Mouse (Mus musculus): Measurements from ENCODE around the gene C2cd4d.

DNA sequence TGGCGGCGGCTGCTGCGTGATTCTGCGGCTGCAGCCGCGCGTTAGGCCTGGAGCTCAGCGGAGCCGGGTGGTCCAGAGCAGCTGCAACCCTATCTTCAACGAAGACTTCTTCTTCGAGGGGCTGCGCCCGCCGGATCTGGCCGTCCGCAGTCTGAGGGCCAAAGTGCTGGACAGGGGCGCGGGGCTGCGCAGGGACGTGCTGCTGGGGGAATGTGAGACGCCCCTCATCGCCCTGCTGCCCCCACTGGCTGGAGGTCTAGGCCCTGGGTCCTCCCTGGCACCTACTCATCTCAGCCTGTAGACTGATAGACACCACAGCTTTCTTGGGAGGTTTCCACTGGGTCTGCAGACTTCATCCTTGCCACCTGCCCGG is 1.9 kb downstream of the C2cd4d start:
- no peak for TF ChIP-seq CTCF (IDR thresholded peaks at IDR 0.05; ENCODE audit: low read depth)
- TF ChIP-seq EP300 (IDR thresholded peaks at IDR 0.05; ENCODE audit: low read depth) = no peak
